Mouse (Mus musculus): ENCODE data around the gene Prkaa1. TPM values are rescaled to one million over a fixed set of nuclear protein-coding genes. Genes with fewer than 3 reads are reported as not detected.

The Prkaa1 gene
- polyA plus RNA-seq, 1 experiment from 2014 or later, result 21.1 TPM

DNA sequence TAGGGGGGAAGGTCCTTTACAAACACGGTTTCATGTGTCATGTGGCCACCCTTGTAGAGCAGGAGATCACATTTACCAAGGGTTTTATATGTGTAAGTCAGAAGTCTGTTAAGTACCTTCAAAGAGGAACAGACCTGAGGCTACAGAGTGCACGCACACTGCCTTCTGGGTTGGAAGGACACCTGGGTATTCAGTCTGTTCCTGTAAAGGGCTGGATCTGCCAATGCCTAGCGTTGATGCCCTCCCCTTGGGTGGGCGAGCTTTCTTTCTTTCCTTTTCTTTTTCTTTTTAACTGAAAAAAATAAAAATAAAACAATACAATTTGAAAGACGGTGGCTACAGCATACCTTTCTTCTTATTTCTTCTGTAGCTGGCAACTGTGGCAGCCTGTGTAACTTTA, 11.4 kb downstream of the Prkaa1 start:
- H3K27ac ChIP-seq, result no peak overlapping the region
- 87% methylated on average over 5 of the region's 5 CpGs for WGBS
- H3K36me3 ChIP-seq, result 0 out of 2 replicates have a peak, but pooled peaks cover 2% of the 10 kb centered on the region
- no peak for DNase-seq (ENCODE audit: low spot score)
- peaks cover 17% of the 10 kb centered on the region for H3K4me1 ChIP-seq
- H3K4me3 ChIP-seq, result no peak overlapping the region
- H3K27me3 ChIP-seq (ENCODE audit: insufficient read depth, poor library complexity, severe bottlenecking), result no peaks in the 10 kb centered on the region
- no peaks in the 10 kb centered on the region for H3K9me3 ChIP-seq

DNA sequence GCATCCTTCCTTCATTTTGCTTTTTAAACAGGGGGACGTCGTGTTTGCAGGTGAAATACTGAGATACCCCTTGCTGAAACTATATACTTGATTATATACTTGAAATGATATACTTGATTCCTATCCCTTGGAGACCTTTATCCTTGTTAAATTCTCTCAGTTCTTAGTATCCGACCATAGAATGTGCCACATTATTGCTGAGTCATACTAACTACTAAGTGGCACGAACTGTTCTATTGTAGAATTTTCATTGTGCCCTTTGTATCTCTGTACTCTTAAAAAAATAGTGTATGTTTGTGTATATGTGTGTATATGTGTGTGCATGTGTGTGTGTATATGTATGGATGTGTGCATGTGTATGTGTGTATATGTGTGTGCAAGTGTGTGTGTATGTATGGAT, 12.7 kb downstream of the Prkaa1 start:
- no peak overlapping the region for H3K4me3 ChIP-seq
- no peak overlapping the region for H3K27ac ChIP-seq
- no peaks in the 10 kb centered on the region for H3K27me3 ChIP-seq (ENCODE audit: insufficient read depth, poor library complexity, severe bottlenecking)
- 90% methylated on average over 4 of the region's 4 CpGs for WGBS
- DNase-seq (ENCODE audit: low spot score), result no peak
- no peaks in the 10 kb centered on the region for H3K9me3 ChIP-seq
- peaks cover 17% of the 10 kb centered on the region for H3K4me1 ChIP-seq
- H3K36me3 ChIP-seq, result peaks cover 9% of the 10 kb centered on the region

DNA sequence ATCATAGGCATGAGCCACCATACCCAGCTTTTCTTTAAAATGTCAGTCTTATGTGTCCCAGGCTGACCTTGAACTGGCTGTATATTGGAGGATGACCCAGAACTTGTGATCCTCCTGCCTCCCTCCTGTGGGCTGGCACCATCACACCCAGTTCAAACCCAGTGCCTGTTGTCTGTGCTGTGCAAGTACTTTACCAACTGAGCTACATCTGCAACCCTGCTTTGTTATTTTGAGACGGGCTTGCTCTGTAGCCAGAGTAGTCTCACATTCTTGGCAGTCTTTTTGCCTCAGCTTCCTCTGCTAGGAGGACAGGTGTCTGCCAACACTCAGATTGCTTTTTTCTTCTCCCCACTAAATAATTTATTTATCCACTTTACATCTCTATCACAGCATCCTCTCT, 13.7 kb downstream of the Prkaa1 start:
- Histone ChIP-seq H3K27ac (no peak overlapping the region), H3K36me3 (peaks cover 16% of the 10 kb centered on the region), H3K27me3 (ENCODE audit: insufficient read depth, poor library complexity, severe bottlenecking) (no peaks in the 10 kb centered on the region), H3K4me3 (no peak overlapping the region), H3K9me3 (no peaks in the 10 kb centered on the region), H3K4me1 (peaks cover 17% of the 10 kb centered on the region)
- no peak for DNase-seq (ENCODE audit: low spot score)
- WGBS, result 52% methylated on average over 1 of the region's 1 CpGs

GRCm38 (mm10) chr15:5158827-5159226, 15.2 kb downstream of the Prkaa1 start:
- 74% methylated on average over 6 of the region's 6 CpGs for WGBS
- H3K36me3 ChIP-seq, result peaks cover 26% of the 10 kb centered on the region
- no peak overlapping the region for H3K27ac ChIP-seq
- H3K27me3 ChIP-seq (ENCODE audit: insufficient read depth, poor library complexity, severe bottlenecking), result no peaks in the 10 kb centered on the region
- no peak overlapping the region for H3K4me3 ChIP-seq
- DNase-seq (ENCODE audit: low spot score), result no peak
- peaks cover 17% of the 10 kb centered on the region for H3K4me1 ChIP-seq
- H3K9me3 ChIP-seq, result no peaks in the 10 kb centered on the region

GRCm38 (mm10) chr15:5165121-5165773, 21.6 kb downstream of the Prkaa1 start:
- peak; percentile 67 for DNase-seq (ENCODE audit: low spot score)
- Histone ChIP-seq H3K27me3 (ENCODE audit: insufficient read depth, poor library complexity, severe bottlenecking) (no peaks in the 10 kb centered on the region), H3K27ac (no peak overlapping the region), H3K4me1 (no peaks in the 10 kb centered on the region), H3K36me3 (peaks cover 75% of the 10 kb centered on the region), H3K4me3 (no peak overlapping the region), H3K9me3 (no peaks in the 10 kb centered on the region)
- WGBS, result 90% methylated on average over 12 of the region's 12 CpGs

- no peaks in the 10 kb centered on the region for H3K27me3 ChIP-seq (ENCODE audit: insufficient read depth, poor library complexity, severe bottlenecking)
- H3K27ac ChIP-seq, result no peak overlapping the region
- H3K4me1 ChIP-seq, result no peaks in the 10 kb centered on the region
- H3K4me3 ChIP-seq, result no peak overlapping the region
- 94% methylated on average over 12 of the region's 12 CpGs for WGBS
- no peak for DNase-seq (ENCODE audit: low spot score)
- no peaks in the 10 kb centered on the region for H3K9me3 ChIP-seq
- H3K36me3 ChIP-seq, result peaks cover 78% of the 10 kb centered on the region
Measured at GRCm38 (mm10) chr15:5173217-5173820, 29.7 kb downstream of the Prkaa1 start.

DNA sequence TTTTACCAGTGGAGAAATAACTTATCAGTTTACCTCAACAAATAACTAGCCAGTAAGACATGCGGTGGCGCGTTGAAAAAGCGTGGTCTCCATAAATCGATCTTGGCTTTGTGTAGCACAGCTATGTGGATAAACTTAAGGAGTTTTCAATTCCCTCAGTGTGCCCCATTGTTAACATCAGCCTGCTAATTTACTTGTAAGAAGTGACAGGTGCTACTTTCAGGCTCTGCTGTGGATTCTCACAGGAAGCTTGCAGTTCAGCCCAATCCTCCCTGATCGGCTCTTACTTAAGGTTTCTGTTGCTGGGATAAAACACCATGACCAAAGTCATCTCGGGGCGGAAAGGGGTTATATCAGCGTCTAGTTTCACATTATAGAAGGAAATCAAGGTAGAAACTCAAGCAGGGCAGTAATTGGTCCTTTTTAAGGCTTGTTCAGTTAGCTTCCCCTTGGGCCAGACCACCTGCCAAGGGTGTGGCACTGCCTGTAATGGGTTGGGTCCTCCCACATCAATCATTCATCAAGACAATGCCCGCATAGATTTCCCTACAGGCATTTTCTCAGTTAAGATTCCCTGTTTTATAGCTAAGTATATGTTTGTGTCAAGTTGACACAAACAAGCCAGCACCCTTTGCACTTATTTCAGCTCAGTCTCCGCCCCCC, 41.1 kb downstream of the Prkaa1 start:
- 42% methylated on average over 11 of the region's 11 CpGs for WGBS
- peaks cover 16% of the 10 kb centered on the region for H3K4me1 ChIP-seq
- peak overlapping the region; percentile 93 for H3K27ac ChIP-seq
- peaks cover 8% of the 10 kb centered on the region; the same call in 1 of the 2 replicates for H3K36me3 ChIP-seq
- peak overlapping the region; percentile 98 for H3K4me3 ChIP-seq
- H3K27me3 ChIP-seq (ENCODE audit: insufficient read depth, poor library complexity, severe bottlenecking), result no peaks in the 10 kb centered on the region
- no peak for DNase-seq (ENCODE audit: low spot score)
- H3K9me3 ChIP-seq, result no peaks in the 10 kb centered on the region

DNA sequence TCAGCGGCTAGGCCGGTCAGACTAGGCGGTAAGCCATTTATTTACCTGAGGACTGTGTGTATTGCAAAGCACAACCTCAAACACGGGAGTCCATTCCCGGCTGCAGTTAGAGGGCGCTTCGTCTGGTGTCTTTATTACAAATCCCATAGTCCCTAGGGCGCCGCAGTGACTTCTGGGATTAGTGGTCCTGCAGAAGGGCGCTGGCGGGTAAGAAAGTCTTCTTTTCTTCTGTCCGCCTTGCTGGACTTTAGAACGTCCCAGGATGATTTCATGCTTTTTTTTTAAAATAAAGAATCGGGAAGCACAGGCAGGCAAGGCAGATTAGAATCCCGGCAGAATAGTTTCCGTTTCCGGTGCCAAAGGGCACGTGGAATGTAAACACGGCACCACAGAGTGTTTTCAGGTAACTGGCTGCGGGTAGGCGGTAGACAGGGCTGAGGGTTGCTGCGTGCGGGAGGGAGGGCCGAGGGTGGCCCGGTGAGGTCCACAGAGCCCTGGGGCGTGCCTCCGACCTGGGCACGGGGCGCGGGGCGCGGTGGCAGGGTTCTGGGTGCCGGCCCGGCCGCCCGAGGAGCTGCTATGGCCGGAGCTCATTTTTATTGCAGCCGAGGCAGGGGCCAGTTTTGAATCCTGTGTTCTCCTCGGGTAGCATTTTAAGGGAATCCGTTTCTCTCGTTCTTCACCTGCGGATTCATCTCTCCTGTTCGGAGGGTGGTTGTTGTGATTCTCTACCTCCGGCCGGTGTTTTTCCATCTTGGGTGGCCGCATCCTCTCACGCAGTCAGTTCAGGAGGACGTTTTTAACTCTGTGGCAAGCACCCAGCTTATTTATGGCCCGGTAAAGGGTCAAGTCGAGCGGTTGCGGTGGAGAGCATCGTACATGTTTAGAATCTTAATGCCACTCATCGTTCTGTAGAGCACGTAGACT, 42.0 kb downstream of the Prkaa1 start, which contains the start of gene Ttc33:
TSS of gene Ttc33 (plus strand) at position 160 of the 927 bp plus-strand sequence.
- H3K36me3 ChIP-seq, result peaks cover 13% of the 10 kb centered on the region; the same call in 1 of the 2 replicates
- under 1% methylated on average over 55 of the region's 55 CpGs for WGBS
- peak; percentile 87 for DNase-seq (ENCODE audit: low spot score)

DNA sequence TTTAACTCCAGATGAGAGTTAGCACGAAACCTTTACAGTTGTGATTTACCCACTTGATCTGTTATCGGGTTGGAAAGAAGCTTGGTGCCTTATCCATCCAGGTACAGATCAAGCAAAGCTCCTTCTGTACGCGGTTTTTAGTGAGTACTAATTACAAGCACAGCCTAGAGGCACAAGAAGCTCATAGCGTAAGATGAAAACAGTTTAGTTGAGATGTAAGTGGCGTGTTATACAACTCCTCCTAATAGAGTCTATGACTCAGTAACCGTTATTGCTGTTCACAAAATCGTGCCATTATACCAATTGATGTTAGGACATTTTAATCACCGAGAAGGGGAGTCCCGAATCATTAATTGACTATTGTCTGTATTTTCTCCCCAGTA, 42.6 kb downstream of the Prkaa1 start:
- no peaks in the 10 kb centered on the region for H3K27me3 ChIP-seq (ENCODE audit: insufficient read depth, poor library complexity, severe bottlenecking)
- peaks cover 16% of the 10 kb centered on the region; the same call in 1 of the 2 replicates for H3K36me3 ChIP-seq
- DNase-seq (ENCODE audit: low spot score), result no peak
- H3K4me1 ChIP-seq, result peaks cover 16% of the 10 kb centered on the region
- no peaks in the 10 kb centered on the region for H3K9me3 ChIP-seq
- H3K27ac ChIP-seq, result peak overlapping the region; percentile 93
- 43% methylated on average over 10 of the region's 10 CpGs for WGBS
- H3K4me3 ChIP-seq, result peak overlapping the region; percentile 98

More for the DNA sequence above, 42.0 kb downstream of the Prkaa1 start, which contains the start of gene Ttc33:
- H3K4me3 ChIP-seq, result peak within 1 kb of the TSS; percentile 98
- H3K4me1 ChIP-seq, result peaks cover 16% of the 10 kb centered on the region
- no peaks in the 10 kb centered on the region for H3K9me3 ChIP-seq
- no peaks in the 10 kb centered on the region for H3K27me3 ChIP-seq (ENCODE audit: insufficient read depth, poor library complexity, severe bottlenecking)
- peak within 1 kb of the TSS; percentile 93 for H3K27ac ChIP-seq

DNA sequence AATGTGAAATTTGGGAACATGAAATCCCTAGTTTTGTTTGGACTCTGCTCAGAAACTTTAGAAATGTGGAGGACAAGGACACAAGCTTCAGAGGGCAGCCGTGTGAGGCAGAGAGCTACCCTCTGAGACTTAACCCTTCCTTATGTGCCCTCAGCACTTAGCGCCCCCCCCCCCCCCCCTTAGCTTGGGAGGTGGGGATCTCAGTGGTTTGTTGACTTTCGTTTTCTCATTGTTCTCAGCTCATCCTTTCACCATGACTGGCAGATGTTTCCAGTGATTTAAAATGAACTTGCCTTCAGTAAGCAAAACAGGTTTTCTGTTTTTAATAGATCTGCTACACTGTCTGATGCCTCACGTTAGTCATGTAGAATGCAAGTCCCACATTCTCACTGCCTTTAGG, 43.5 kb downstream of the Prkaa1 start:
- no peak for DNase-seq (ENCODE audit: low spot score)
- 40% methylated on average over 3 of the region's 4 CpGs for WGBS
- Histone ChIP-seq H3K36me3 (peaks cover 22% of the 10 kb centered on the region; the same call in 1 of the 2 replicates), H3K27ac (no peak overlapping the region), H3K9me3 (no peaks in the 10 kb centered on the region), H3K4me3 (no peak overlapping the region), H3K4me1 (peaks cover 16% of the 10 kb centered on the region), H3K27me3 (ENCODE audit: insufficient read depth, poor library complexity, severe bottlenecking) (no peaks in the 10 kb centered on the region)

DNA sequence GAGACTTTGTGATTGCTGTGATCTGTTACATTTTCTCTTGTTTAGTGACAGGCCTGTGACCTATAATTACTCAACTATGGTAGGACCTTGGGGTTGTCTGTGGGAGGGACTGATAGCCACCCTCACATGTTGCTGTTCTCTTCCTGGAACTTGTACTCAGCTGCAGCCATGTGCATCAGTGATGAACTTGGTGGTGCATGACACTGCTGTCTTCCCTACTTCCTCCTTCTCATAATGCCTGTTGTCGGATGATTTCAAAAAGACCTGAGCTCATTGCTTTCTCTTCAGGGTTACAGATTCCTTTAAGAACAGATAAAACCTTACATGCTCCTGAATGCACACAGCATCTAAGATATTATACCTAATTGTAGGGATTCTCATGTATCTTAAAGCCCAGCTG, 44.4 kb downstream of the Prkaa1 start:
- DNase-seq (ENCODE audit: low spot score), result no peak
- Histone ChIP-seq H3K27me3 (ENCODE audit: insufficient read depth, poor library complexity, severe bottlenecking) (no peaks in the 10 kb centered on the region), H3K27ac (no peak overlapping the region), H3K36me3 (peaks cover 22% of the 10 kb centered on the region; the same call in 1 of the 2 replicates), H3K9me3 (no peaks in the 10 kb centered on the region), H3K4me1 (peaks cover 20% of the 10 kb centered on the region), H3K4me3 (no peak overlapping the region)
- WGBS, result 88% methylated on average over 1 of the region's 1 CpGs

- Histone ChIP-seq H3K27ac (no peak overlapping the region), H3K4me1 (peaks cover 19% of the 10 kb centered on the region), H3K9me3 (no peaks in the 10 kb centered on the region), H3K4me3 (no peak overlapping the region), H3K36me3 (peaks cover 22% of the 10 kb centered on the region; the same call in 1 of the 2 replicates), H3K27me3 (ENCODE audit: insufficient read depth, poor library complexity, severe bottlenecking) (no peaks in the 10 kb centered on the region)
- 76% methylated on average over 10 of the region's 10 CpGs for WGBS
- no peak for DNase-seq (ENCODE audit: low spot score)
Measured at GRCm38 (mm10) chr15:5189504-5190093, 45.9 kb downstream of the Prkaa1 start.
